Mouse (Mus musculus): ENCODE data around the gene Stmn1. TPM values are rescaled to one million over a fixed set of nuclear protein-coding genes. Genes with fewer than 3 reads are reported as not detected.

Stmn1 gene
- polyA plus RNA-seq, 1 experiment, result 314 TPM

DNA sequence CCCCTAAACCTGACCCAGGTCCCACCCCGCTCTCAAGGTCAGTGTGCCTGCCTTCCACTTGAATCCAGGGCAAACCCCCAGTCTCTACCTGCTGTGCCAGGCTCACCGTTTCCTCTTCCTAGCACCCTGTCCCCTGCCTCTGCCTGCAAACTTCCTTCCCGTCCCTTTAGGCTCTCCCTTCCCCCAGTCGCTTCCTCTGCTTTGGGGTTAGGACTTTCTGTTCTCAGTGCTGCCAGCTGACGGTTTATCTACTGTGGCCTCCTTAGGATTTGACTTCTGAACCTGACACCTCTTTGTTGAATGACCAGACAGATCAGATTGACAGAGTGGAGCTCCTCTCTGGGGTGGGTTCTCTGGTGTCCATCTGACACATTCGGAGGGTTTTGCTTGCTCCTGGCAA lies 12.8 kb upstream of the Stmn1 start:
- no peak overlapping the region for H3K27ac ChIP-seq (ENCODE audit: insufficient read depth, low read depth, low read length)
- TF ChIP-seq POLR2A (IDR thresholded peaks at IDR 0.05; ENCODE audit: borderline replicate concordance, low read depth, low read length), result no peak
- TF ChIP-seq CTCF (IDR thresholded peaks at IDR 0.05; ENCODE audit: low read depth, low read length), result no peak
- H3K4me1 ChIP-seq (ENCODE audit: control insufficient read depth, insufficient read depth, low read length), result peaks cover 22% of the 10 kb centered on the region
- no peak overlapping the region for H3K4me3 ChIP-seq (ENCODE audit: insufficient read depth, low read length)

DNA sequence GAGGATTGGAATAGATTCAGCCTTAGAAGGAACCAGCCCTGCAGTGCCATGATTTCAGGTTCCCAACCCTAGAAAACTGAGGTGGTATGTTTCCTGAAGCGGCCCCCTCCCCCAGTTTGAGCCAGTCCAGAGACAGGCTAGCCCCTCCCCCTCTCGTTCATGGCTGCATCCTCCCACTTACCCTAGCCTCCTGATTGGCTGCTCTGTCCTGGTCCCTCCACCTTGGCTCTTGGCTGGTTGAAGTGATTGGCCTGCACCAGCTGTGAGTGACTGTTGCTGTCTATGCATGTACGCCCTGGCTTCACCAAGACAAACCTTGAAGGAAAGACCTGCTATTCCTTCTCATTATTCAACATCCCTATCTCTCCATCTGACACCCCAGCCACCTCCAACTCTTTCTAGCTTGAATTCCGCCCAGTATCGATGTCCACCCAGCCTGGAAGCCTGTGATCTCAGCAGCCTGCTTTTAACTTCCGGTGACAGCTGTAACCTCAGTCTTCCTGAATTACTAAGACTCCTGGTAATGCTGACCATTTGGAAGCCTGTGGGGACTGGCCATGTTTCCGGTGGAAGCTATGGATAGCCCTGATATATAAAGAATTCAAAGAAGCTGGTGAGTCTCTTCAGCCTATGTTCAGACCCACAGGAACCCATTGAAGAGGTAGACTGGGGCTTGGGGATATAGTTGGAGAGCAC lies 10.8 kb upstream of the Stmn1 start:
- no peak overlapping the region for H3K27ac ChIP-seq (ENCODE audit: insufficient read depth, low read depth, low read length)
- no peak overlapping the region for H3K4me3 ChIP-seq (ENCODE audit: insufficient read depth, low read length)
- TF ChIP-seq CTCF (IDR thresholded peaks at IDR 0.05; ENCODE audit: low read depth, low read length) (no peak), POLR2A (IDR thresholded peaks at IDR 0.05; ENCODE audit: borderline replicate concordance, low read depth, low read length) (no peak)
- H3K4me1 ChIP-seq (ENCODE audit: control insufficient read depth, insufficient read depth, low read length), result peaks cover 19% of the 10 kb centered on the region

DNA sequence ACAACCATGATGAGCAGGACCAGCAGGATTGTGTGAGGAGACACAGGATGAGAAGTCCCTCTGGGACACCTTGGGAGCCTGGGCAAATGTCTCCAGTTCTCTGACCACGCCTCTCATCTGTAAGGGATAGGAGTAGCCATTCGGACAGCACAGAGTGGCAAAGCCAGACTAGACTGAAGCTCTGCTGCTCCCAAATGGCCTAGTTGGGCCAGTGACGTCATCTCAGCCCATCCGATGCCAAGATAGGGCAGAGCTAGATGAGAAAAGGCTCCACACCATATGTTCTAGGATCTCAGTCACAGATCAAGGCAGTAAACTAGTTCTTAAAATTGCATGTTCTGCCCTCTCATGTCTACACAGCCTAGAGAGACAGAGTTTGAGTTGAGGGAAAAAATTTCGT lies 9.3 kb upstream of the Stmn1 start:
- Histone ChIP-seq H3K4me3 (ENCODE audit: insufficient read depth, low read length) (no peak overlapping the region), H3K4me1 (ENCODE audit: control insufficient read depth, insufficient read depth, low read length) (peaks cover 19% of the 10 kb centered on the region)
- TF ChIP-seq POLR2A (IDR thresholded peaks at IDR 0.05; ENCODE audit: borderline replicate concordance, low read depth, low read length) (no peak), CTCF (IDR thresholded peaks at IDR 0.05; ENCODE audit: low read depth, low read length) (no peak)

GRCm38 (mm10) chr4:134460277-134460676 lies 7.8 kb upstream of the Stmn1 start:
- TF ChIP-seq CTCF (IDR thresholded peaks at IDR 0.05; ENCODE audit: low read depth, low read length) (no peak), POLR2A (IDR thresholded peaks at IDR 0.05; ENCODE audit: borderline replicate concordance, low read depth, low read length) (no peak)
- H3K4me1 ChIP-seq (ENCODE audit: control insufficient read depth, insufficient read depth, low read length), result peaks cover 15% of the 10 kb centered on the region
- H3K4me3 ChIP-seq (ENCODE audit: insufficient read depth, low read length), result no peak overlapping the region
- H3K27ac ChIP-seq (ENCODE audit: insufficient read depth, low read depth, low read length), result peak overlapping the region; percentile 49; the same call in 1 of the 2 replicates

More for the DNA sequence above, 9.3 kb upstream of the Stmn1 start:
- no peak overlapping the region for H3K27ac ChIP-seq (ENCODE audit: insufficient read depth, low read depth, low read length)

DNA sequence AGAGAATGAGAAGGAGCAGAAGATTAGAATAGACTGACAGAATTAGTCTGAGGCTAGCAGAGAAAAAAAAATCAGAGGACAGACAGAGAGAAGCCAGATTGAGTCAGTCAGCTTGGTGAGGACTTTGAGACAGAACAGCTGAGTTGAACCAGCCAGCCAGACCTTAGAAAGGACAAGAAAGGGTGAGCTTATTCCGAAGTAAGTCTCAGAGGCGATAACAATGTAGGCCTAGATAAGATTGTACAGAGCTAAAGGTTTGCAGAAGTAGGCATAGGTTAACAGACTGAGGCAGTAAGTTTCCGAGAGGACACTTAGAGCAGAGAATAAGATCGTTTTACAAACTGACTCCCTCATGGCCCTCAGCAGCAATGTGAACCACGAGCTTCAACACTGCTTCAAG lies 6.9 kb upstream of the Stmn1 start:
- no peak overlapping the region for H3K27ac ChIP-seq (ENCODE audit: insufficient read depth, low read depth, low read length)
- H3K4me1 ChIP-seq (ENCODE audit: control insufficient read depth, insufficient read depth, low read length), result peaks cover 10% of the 10 kb centered on the region
- no peak for TF ChIP-seq CTCF (IDR thresholded peaks at IDR 0.05; ENCODE audit: low read depth, low read length)
- TF ChIP-seq POLR2A (IDR thresholded peaks at IDR 0.05; ENCODE audit: borderline replicate concordance, low read depth, low read length), result no peak
- no peak overlapping the region for H3K4me3 ChIP-seq (ENCODE audit: insufficient read depth, low read length)

- peaks cover 5% of the 10 kb centered on the region for H3K4me1 ChIP-seq (ENCODE audit: control insufficient read depth, insufficient read depth, low read length)
- H3K27ac ChIP-seq (ENCODE audit: insufficient read depth, low read depth, low read length), result no peak overlapping the region
- H3K4me3 ChIP-seq (ENCODE audit: insufficient read depth, low read length), result no peak overlapping the region
- no peak for TF ChIP-seq POLR2A (IDR thresholded peaks at IDR 0.05; ENCODE audit: borderline replicate concordance, low read depth, low read length)
- TF ChIP-seq CTCF (IDR thresholded peaks at IDR 0.05; ENCODE audit: low read depth, low read length), result no peak
Measured at GRCm38 (mm10) chr4:134465789-134466188, 2.3 kb upstream of the Stmn1 start.

DNA sequence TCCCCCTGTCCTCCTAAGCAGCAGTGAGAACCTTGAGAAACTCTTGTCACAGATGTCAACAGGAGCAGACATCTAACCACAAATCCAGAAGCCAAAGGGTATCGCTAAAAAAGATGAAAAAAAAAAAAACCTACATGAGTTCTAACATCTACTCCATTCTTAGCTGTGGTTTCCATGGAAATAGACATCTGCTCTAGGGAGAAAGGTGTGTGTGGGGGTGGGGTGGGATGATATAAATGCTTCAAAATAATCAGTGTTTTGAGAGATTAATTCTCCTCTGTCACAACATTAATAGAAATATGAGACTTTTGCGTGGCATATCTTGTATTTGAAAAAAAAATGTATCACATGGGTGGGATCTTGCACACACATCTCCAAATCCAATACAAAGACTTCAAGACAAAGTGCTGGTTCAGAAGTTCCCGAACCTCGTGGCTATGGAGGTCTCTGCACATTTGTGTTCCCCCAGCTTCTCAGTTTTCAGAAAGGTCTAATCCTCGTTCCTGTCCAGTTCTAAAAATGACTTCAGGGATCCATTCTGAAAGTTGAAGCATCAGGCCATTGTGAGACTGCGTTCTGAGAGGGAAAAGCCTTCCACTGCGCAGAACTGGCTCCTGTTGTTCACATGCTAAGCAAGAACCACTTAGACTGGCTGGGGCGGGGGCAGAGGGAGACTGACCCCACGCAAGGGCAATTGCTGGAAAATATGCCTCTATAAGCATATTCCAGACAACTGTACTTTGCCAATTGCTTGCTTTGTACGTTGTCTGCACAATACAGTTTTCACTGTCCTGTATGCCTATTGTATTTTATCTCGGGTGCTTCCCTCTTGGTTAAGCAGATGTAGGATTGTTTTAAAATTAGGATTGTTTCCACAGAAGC lies 1.5 kb upstream of the Stmn1 start:
- no peak overlapping the region for H3K4me3 ChIP-seq (ENCODE audit: insufficient read depth, low read length)
- TF ChIP-seq CTCF (IDR thresholded peaks at IDR 0.05; ENCODE audit: low read depth, low read length), result no peak
- TF ChIP-seq POLR2A (IDR thresholded peaks at IDR 0.05; ENCODE audit: borderline replicate concordance, low read depth, low read length), result no peak

DNA sequence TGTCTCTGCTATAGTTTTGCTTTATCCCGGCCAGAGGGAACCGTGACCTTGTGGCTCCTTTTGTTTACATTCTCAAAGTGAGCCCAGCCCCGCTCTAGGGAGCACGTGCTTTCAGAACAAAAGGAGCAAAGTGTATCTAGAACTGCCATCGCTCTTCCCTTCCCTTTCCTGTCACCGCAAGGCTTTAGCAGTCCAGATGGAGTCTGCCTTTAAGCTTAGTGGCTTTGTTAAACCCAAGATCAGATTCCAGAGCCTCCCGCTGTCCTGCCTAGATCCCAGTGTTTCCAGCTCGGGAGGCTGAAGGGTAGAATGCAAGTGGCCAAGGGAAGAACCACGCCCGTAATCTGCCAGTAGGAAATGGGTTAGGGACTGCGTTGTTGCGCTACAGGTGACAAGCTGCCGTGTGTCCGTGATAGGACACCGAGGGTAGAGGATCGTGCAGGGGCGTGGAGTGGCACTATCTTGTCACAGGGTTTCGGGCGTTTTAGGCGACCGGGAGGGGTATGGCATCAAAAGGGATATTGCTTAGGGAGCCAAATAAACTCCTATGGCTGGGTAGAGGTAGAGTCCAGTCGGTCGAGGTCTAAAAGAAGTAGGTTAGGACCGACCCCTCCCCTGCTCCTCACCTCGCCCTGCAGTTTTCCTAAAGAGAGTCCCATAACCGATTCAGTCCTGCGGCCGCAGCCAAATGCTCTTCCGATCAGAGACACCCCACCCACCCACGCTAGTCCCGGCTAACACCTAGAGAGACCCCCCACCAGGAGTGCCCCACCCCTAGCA lies 495 bp upstream of the Stmn1 start:
- Histone ChIP-seq H3K4me3 (ENCODE audit: insufficient read depth, low read length) (peak overlapping the region; percentile 69), H3K27ac (ENCODE audit: insufficient read depth, low read depth, low read length) (no peak overlapping the region), H3K4me1 (ENCODE audit: control insufficient read depth, insufficient read depth, low read length) (peaks cover 5% of the 10 kb centered on the region)
- TF ChIP-seq POLR2A (IDR thresholded peaks at IDR 0.05; ENCODE audit: borderline replicate concordance, low read depth, low read length) (no peak), CTCF (IDR thresholded peaks at IDR 0.05; ENCODE audit: low read depth, low read length) (no peak)

More for the DNA sequence above, 1.5 kb upstream of the Stmn1 start:
- Histone ChIP-seq H3K4me1 (ENCODE audit: control insufficient read depth, insufficient read depth, low read length) (peaks cover 5% of the 10 kb centered on the region), H3K27ac (ENCODE audit: insufficient read depth, low read depth, low read length) (no peak overlapping the region)

DNA sequence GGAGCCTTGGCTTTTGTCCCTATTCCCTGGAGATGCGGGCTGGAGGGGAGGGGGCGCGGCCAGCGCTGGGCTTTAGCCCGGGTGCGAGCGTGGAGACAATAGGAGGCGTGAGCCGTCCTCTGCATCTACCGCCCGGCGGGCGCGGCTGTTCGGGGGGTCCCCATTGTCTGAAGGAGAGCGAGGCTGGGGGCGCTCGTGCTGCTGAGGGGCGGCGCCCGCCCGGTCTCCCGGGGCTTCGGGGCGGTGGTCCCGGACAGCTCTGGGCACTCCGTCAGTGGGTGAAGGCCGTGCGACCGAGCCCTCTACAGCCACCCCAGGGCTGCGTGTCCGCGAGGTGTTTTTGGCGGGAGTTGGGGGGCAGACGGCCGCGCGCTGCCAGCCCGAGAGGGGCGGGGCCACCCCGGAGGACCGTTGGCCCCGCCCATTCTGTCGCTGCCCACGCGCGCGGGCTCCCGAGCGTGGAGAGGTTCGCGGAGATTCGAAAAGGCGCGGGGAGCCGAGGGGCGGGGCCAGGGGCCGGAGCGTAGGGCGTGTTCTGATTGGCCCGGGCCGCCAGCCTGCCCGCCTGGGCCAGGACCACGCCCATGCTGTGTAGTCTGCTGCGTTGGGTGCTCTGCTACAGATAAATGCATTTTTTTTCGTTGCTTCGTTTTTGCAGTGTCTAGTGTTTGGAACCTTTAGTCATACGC lies 602 bp downstream of the Stmn1 start:
- H3K4me1 ChIP-seq (ENCODE audit: control insufficient read depth, insufficient read depth, low read length), result peaks cover 5% of the 10 kb centered on the region
- no peak for TF ChIP-seq POLR2A (IDR thresholded peaks at IDR 0.05; ENCODE audit: borderline replicate concordance, low read depth, low read length)
- TF ChIP-seq CTCF (IDR thresholded peaks at IDR 0.05; ENCODE audit: low read depth, low read length), result no peak
- peak overlapping the region; percentile 82 for H3K4me3 ChIP-seq (ENCODE audit: insufficient read depth, low read length)
- peak overlapping the region; percentile 63 for H3K27ac ChIP-seq (ENCODE audit: insufficient read depth, low read depth, low read length)

Data from bone marrow macrophage, adult 2 months (primary cell).